Mouse (Mus musculus) neural tube, embryonic 10.5 days (tissue): ENCODE measurements around the gene Stra6l.

ENCODE experiments used
- DNase-seq: peaks from one replicate; pipeline ENCODE4 v3.0.0-alpha.2; 2017; ENCODE audit warnings: low spot score; ENCODE audit errors: extremely low spot score

The Stra6l gene

DNA sequence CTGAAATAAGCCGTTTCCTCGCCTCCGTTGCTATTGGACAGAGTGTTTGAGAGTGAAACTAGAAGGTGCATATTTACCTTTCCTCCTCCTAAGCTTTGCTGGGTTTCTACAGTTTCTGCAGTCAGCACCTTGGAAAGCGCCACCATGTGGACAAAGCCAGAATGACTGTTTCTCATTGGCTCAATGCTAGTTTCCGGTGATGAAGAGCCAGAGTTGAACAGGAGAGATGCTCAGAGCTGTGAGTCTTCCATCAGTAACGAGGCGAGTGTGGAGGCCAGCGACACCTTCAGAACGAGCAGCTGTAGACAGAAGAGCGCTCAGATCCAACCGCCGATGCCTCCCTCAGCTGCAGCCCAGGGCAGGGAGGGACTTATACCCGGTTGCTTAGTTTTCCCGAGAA is 4.1 kb upstream of the Stra6l start:
- DNase-seq = peak; percentile 67

DNA sequence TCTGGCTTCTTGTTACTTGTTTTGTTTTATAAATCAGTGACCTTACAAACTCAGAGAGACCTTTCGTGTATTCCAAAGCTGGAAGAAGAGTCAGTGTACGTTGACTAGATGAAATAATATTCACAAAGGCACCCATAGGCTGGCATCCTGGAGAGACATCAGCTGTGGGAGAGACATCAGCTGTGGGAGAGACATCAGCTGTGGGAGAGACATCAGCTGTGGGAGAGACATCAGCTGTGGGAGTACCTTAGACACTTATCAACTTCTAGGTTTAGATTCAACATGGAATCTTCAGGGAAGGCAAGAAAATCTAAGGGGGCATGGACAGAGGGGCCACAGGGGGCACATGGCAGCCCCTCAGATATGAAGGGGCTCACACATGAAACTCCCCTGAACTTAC is 2.2 kb upstream of the Stra6l start:
- no peak for DNase-seq

DNA sequence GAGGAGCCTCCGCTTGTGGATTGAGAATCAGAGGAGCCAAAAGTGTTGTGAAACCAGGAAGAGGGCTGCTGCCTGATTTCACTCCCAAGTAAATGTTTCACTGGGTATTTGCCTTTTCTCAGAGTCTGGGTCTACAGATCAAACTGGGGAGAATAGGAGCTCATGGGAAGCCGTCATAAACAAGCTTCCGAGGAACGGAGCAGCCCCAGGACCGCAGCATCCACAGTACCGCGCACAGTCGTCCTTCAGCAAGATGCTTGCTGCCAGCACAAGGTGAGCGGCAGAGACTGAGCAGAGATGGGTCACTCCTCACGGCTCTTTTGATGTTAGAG is 327 bp downstream of the Stra6l start:
- no peak for DNase-seq

DNA sequence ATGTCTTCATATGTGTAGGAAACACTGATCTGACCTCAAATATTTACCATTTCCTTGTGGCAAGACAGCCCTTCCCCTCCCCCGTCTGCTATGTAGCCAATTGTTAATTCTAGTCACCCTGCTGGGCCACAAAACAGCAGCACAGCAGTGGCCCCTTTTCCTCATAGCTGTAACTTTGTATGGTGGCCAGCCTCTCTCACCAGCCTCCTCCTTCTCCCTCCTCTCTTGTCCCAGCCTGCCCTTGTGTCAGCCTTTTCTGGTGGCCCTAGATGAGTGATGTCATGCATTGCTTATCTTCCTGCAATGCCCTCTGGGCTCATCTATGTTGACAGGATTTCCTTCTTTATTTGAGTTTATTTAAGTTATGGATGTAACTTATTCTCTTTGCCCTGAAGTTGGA is 955 bp downstream of the Stra6l start:
- DNase-seq = no peak

DNA sequence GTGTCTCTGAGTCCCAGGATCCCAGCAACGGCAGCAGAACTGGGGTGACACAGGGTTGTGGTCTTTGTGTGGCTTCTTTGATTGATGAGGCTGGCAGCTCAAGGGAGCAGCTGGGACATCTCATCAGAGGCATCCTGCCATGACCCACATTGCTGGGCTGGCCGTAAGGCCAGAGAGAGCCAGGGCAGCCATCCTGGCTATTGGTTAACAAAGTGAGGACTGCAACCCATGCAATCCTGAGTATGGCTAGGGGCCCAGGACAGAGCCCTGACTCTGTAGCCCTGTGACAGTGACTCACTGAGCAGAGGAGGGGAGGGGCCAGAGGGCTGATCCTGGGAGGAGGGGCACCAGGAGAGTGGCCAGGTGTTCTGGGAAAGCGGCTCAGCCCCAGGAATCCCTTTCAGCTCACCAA is 3.2 kb downstream of the Stra6l start:
- peak; percentile 34 for DNase-seq

DNA sequence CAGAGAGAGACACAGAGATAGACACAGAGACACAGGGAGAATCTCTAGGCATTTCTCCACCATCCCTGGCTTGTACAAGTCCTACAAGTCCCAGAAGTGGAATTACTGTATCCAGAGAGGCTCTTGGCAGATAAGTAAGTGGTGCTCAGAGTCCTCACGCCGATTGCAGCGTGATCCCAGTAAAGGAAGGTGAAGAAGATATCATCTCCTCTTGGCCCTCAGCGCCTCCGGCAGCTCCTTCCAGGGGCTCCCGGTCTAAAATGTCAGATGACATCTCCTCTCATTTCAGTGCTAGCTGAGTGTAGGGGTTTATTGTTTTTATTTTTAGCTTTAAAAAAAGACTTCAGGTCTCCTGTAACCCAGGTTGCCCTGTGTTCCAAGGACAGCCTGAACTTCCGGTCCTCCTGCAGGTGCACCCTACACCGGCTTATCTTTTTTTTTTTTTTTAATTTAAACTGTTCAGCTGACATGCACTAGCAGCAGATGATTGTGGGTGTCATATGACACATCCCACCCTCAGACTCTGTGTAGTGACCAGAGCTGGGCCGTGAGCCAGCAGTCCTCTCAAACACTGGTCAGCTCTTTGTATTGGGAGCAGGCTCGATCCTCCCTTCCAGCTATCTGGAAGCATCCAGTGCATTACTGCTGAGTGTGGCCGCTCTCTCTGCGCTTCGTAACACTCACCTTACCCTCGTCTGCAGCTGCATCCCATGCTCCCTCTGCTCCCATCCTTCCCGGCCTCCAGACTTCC is 5.2 kb downstream of the Stra6l start:
- DNase-seq = no peak

DNA sequence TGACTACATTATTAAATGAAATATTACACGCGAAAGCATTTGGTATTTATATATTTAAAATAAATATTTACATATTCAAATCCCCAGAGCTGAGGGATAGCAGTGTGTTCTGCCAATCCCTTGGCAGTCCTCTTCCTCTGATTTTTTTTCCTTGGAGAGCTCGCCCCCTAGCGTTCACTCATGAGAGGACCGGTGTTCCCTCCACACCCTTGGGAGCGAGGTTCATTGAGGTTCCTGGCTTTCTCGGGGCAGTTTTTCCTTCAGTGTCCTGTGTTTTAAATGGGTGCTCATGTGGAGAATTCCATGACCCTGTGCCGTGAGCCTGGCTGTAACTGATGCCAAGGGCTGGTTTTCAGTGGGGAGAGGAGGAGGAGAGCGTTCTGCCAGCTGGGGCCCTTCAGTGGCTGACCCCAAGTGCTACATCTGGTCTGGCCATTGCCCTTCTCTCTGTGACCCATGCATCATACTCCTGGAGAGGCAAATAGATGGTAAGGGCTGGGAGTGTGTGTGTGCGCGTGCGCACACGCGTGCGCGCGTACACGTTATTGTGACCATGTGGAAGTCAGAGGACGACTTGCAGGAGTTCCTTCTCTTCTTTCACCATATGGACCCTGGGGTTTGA is 7.5 kb downstream of the Stra6l start:
- peak; percentile 78 for DNase-seq

DNA sequence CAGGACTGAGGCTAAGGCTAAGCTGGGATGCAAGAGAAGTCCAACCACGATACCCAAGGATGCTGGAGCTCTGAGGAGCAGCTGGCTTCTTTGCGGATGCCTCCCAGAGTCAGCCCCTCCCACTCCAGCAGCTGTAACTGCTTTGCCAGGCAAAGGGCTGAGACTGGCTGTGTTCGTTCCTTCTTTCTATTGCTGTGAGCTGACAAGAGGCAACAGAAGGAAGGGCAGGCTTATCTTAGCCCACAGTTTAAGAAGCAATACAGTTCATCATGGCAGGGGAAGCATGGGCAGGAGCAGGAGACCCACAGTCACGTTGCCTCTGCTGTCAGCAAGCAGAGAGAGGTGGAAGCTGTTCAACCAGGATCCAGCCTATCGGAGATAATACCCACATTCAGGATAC is 12.7 kb downstream of the Stra6l start:
- no peak for DNase-seq

DNA sequence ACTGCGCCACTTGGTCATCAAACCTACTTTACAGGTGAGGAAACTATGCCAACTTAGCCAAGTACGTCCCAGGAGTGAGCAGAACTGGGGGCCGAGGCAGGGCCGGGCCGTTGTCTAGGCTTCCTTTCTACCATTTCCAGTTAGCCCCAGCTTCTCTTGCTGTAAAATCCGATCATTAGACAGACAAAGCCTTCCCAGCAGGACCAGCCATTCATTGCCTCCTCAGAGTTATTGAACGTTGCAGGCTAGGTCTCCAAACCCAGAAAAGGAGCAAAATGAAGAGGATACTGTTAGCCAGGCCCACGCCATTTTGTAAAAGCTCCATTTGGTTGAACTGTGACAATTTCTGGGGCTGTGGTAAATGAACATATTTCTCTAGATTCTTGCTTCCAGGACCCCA is 19.0 kb downstream of the Stra6l start:
- DNase-seq = no peak

DNA sequence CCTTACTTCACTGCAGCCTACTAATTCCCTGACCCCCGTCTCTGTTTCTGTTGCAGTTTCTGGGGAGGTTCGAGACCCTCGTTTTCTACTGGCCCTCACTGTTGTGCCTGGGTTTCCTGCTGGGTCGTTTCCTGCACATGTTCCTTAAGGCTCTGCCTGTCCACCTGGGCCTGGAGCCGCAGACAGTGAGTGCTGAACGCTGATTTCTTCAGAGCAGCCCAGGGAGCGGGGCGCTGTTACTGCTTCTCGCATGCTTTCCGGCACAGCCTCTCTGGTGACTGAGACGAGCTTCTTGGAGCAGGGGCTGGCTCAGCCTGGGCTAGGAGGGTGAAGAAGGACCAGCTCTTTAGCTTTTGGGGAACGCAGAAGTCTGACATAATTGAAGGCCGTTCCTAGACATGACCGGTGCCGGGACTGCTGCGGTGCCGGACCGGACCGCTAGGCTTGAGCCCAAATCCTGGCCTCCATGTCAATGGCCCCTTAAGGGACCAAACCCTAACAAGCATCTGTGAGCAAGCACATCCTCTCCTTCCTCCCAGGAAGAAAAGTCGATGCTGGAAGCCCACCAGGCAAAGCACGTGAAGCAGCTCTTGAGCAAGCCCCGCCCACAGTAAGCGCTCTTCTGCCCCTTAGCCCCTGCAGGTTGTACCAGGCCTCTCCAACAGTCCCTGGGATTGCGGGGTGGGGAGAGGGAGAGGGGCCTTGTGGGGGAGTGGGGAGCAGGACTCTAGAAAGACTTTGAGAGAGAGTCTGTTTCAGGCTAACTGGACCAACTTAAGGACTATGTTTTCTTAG is 20.8 kb downstream of the Stra6l start:
- peak; percentile 32 for DNase-seq

DNA sequence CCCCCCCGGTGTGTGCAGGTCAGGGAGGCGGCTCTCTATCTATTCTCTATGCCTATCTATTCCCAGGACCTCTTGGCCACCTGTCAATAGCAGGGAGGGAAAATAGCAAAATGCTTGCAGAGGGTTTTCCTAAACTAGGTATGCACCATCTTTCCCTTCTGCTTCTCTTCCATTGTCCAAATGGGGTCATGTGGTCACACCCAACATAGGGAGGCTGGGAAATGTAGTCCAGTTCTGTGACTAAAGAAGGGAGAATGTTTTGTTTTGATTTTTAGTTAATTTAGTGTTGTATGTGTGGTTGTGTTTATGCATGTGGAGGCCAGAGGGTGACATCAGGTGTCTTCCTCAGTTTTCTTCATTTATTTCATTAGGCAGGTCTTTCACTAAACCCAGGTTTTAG is 23.7 kb downstream of the Stra6l start:
- no peak for DNase-seq

DNA sequence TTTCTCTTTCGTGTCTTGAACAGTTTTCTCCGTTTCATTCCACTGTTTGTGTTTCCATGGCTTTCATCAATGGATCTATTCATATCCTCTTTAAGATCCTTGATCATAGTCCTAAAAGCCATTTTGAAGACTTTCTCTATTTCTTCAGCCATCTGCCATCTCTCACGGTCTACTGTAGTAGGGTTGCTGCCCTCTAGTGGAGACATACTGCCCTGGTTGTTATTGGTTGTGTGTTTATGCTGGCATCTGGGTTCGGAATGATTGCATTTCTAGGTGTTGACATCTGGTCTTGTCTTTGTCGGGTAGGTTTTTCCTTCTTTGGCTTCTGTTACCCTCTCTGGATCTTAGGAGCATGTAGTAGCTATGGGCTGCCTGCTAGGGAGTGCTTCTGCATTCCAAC is 30.5 kb downstream of the Stra6l start:
- no peak for DNase-seq

DNA sequence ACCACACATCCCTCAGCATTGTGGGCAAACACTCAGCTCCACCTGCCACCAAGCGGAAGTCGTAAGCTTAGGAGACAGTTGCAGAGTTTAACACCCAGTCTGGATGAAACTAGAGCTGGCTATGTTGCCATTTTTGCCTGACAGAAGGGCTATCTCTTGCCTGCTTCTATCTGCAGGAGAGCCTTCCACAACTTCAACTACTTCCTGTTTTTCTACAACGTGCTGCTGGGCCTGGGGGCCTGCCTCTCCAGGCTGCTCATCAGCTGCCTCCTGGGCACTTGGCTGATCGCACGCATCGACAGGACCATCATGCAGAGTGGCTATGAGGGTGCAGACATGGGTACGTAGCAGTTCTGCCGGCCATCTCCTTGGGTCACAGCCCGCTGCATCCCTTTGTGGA is 34.1 kb downstream of the Stra6l start:
- no peak for DNase-seq

DNA sequence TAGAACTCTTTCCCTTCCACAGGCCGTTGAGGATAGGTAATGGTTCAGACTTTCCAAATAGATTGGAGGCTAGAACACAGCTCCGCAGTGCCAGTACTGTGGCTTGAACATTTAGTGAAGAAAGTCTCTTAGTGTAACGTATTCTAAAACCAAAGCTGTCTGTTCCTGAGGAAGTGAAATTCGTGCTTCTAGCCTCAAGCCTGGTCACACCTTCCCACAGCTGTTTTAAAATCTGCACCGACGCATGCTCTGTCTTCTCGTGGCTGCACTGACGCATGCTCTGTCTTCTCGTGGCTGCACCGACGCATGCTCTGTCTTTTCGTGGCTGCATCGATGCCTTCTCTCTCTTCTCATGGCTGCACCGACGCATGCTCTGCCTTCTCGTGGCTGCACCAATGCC is 34.8 kb downstream of the Stra6l start:
- no peak for DNase-seq

DNA sequence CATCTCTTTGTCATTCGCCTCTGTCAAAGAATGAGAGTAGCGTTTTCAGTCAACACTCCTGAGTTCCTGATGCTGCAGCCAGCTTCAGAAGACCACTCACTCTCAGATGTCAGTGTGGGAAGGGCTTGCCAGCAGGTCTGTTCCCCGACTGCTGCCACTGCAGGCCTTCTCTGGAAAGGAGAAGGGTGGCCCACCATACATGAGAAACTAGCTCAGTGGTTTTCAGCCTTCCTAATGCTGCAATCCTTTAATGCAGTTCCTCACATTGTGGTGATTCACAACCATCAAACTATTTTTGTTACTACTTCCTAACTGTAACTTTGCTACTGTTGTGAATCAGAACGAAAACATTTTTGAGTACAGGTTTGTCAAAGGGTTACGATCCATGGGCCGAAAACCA is 41.0 kb downstream of the Stra6l start:
- DNase-seq = no peak

DNA sequence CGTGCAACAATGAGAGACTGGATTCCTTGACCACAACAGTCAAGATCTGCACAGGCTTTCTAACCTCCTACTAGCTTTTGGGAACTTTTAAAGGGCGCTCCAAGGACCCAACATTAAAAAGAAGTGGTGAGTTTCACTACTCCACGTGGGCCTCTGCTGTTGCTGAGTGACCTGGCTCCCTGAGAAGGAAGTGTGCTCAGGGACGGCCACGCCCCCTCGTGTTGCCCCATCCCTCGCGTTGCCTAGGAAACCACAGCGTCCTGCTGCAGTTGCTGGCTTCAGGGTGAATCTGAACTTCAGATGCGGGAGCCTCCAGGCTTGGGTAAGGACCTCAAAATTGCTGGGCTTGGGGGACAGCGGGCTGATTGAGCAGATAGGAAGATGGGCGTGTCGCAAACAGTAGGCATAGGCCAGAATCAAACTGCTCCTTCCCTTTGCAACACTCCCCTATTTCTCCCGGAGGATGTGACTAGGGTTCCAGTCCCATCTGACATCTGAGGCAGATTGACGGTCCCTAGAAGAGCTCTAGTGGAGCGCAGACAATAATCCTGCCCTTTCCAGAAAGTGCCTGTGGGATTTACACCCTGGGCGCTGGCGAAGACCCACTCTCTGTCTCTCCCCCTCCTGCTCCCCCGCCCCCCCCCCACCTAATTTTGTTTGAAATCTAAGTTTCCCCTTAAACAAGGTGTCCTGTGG is 41.8 kb downstream of the Stra6l start, which contains the start of gene Ccdc180:
Ccdc180 (plus strand) TSS at position 238 of the 696 bp plus-strand sequence.
- peak; percentile 75 for DNase-seq

DNA sequence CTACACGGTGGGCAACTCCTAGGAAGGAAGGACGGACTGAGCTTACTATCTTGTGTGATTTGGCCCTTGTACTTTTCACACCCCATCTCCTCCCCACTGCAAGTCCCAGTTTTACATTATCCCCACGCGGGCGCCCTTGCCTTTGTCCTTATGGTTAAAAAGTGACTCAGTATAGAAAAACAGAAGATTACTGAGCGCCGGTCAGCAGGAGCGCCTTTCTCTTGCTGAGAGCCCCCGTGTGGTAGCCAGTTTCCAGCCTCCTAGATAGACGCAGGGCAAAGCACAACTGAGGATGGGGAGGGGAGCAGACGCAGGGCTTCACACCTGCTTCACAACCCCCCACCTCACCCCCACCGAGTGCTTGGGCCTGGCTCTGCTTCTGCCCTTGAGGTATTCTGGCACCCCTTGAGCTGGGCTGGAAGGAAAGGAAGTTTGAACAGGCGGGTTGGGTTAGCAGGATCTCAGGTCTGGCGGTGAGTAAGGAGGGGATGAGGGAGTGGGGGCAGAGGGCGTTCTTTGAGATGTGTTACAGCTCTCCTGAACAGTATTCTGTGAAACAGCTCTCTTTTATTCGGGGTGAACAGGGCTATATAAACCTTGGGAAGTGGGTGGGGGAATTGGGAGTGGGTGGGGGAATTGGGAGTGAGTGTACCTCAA is 48.1 kb downstream of the Stra6l start:
- no peak for DNase-seq

DNA sequence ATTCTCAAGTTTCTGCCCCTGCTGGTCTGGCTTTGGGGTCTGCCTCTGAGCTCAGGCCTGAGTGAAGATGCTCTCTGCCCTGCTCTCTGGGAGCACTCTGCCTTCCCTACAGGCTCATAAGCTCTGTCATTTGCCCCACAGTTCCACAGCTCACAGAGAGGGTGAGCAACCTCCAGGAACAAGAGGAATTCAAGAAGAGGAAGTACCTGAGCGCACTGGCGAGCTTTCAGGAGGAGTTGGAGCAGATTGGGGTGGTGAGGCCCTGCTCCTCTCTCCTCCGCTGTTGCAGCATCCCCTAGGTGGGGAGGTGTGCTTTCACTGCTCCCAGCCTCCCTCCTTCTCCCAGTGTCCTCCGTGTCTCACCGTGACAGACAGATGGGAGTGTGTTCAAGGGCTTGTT is 49.9 kb downstream of the Stra6l start:
- no peak for DNase-seq

DNA sequence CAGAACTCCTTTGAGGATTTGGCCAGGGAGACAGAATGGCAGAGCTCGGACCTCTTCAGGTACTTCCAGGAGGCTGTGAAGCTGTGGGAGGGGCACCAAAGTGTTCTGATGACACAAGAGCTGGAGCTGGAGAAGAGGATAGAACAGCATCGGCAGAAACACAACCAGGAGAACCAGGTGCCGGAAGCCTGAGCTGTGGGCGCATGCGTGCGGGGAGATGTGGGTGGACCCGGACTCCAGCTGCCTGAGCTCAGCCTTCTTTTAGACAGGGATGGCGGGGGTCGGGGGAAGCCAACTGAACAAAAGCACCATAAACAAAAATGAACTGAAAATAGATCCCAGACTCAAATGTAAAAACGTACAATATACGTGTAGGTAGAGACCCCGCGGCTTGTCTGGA is 60.8 kb downstream of the Stra6l start:
- no peak for DNase-seq

DNA sequence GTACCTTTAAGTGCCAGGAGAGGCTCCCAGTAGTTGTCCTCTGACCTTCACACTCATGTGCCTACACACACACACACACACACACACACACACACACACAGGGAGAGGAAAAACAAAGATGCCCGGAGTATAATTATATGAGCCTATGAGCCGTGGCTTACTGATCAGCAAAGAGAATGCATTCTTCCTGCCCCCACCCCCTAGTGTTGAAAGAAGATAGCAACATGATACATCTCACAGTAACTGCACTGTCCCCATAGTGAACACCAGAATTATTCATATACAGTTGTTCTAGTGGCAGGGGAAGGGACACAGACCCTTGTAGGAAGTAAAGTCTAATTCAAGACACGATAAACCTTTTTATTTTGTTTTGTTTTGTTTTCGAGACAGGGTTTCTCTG is 61.5 kb downstream of the Stra6l start:
- DNase-seq = no peak

DNA sequence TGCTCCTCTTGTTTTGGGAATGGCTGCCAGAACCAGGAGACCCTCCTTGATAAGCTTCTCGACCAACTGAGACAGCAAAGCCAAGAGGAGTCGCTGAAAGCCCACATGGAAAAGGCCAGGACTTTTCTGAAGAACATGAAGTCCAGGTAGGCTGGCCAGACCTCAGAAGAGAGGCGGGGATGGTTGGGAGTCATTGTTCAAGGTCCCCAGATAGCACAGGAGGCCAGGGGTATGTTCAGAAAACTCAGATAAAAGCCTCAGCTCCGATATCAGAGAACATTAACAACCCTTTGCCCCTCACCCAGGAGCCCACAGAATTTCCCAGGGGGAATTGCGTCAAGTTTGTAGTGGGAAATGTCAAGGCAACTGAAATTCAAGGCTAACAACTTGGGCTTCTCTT is 62.8 kb downstream of the Stra6l start:
- no peak for DNase-seq
